Mouse (Mus musculus): ENCODE measurements around the gene Ccdc81.

- no peak for TF ChIP-seq EP300 (optimal IDR thresholded peaks at IDR 0.05)
- no peak for TF ChIP-seq CTCF (IDR thresholded peaks at IDR 0.05; ENCODE audit: low read depth)
These were observed 67.9 kb downstream of the Ccdc81 start for GRCm38 (mm10) chr7:89835566-89835965.
